Mouse (Mus musculus): ENCODE data around the gene Spen. TPM values are rescaled to one million over a fixed set of nuclear protein-coding genes. Genes with fewer than 3 reads are reported as not detected.

Gene Spen
- polyA plus RNA-seq, 1 experiment, result 9.5 TPM

DNA sequence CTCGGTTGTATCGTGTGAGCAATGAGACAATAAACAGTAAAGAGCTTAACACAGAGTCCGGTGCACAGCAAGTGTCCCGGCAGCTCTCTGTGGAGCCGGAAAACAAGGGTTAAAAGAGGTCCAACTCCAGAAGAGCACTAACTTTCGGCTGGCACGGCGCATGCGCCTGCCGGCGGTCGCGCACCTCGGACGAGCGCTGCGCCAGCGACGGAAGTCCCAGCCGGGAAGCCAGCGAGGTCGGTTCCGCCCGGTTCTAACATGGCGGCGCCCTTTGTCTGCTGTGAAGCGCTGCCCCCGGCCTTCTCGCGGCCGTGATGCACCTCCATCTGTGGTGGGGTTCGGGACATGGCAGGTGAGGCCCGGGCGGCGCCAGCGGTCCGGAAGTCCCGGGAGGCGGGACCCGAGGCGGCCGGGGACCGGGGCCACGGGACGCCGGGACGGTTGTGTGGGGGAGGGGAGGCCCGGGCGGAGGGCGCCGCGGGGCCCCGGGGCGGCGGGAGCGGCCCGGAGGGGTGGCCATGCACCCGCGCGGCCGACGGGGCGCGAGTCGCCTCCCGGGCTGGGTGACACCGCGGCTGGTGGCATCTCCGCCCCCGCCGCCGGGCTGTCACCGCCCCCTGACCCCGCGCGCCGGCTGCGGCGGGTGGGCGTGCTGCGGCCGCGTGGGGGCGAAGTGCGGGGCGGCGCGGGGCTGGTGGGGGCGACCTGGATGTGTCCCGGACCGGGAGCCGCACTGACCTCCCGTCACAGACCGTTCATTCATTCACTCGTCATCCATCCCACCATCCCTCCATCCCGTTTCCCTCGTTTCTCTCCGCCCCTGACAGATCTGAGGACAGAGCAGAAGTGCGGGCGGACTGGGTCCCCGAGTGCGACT, 93.7 kb downstream of the Spen start, which contains the start of gene Zbtb17:
Gene Zbtb17 (plus strand): TSS at position 204 of the 877 bp plus-strand sequence.
- peak within 1 kb of the TSS; percentile 62; the same call in 1 of the 2 replicates for H3K27ac ChIP-seq (replicated peaks; ENCODE audit: low read depth, low read length)
- peak within 1 kb of the TSS; percentile 88 for H3K4me3 ChIP-seq (ENCODE audit: insufficient read depth, low read depth, low read length)

DNA sequence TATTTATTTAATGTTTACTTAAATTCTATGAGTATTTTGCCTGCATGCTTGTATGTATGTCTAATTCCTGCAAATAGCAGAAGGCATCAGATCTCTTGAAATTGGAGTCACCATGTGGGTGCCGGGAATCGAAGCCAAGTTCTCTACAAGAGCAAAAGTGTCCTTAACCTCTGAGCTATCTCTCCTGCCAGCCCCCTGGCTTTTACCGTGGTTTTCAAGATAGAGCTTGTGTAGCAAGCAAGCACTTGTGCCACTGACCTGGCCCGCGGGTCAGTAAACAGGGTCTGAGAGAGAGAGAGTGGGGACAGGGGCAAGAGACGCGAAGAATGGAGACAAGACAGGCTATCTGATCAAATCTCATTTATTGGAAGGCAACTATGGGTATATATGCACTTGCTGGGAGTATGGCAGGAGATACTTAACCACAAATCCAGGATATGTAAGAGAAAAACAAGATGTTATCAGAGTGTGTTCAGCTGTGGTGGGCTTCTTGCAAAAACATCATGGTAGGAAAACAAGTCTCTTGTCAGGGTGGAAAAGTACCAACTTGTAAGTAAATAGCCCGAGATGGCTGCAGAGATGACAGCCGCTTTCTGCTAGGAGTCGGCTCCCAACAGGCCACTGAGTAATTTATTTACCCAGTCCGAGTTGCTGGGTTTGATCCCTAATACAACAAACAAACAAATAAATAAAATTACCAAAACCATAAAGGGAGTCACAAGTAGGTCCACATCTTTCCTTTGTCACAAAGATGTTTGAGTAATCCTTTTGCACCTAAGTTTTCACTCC, 94.6 kb downstream of the Spen start:
- Histone ChIP-seq H3K4me1 (ENCODE audit: control insufficient read depth, insufficient read depth, insufficient read length, low read length) (peaks cover 12% of the 10 kb centered on the region), H3K4me3 (ENCODE audit: insufficient read depth, low read depth, low read length) (peak overlapping the region; percentile 88), H3K27ac (replicated peaks; ENCODE audit: low read depth, low read length) (peak overlapping the region; percentile 62; the same call in 1 of the 2 replicates)

More for the DNA sequence above, 93.7 kb downstream of the Spen start, which contains the start of gene Zbtb17:
- H3K4me1 ChIP-seq (ENCODE audit: control insufficient read depth, insufficient read depth, insufficient read length, low read length), result peaks cover 12% of the 10 kb centered on the region

DNA sequence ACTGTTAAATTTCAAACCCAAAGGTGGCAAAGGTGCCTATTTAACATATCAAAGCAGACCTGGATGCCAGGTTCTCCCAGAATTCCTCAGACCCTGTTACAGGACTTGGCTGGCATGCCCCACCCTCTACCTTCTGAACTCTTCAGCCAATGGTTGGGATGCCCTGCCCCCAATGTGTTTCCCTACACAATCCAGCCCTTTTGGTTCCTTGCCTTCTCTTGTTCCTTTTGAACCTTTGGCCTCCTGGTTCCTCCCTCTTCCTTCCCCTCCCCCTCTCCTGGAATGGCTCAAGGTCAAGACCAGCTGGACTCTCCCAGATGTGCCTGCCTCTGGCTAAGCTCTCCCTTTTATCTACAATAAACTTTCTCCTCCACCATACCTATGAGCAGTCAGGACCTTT, 97.5 kb downstream of the Spen start:
- peaks cover 12% of the 10 kb centered on the region for H3K4me1 ChIP-seq (ENCODE audit: control insufficient read depth, insufficient read depth, insufficient read length, low read length)
- no peak overlapping the region for H3K4me3 ChIP-seq (ENCODE audit: insufficient read depth, low read depth, low read length)
- no peak overlapping the region for H3K27ac ChIP-seq (replicated peaks; ENCODE audit: low read depth, low read length)

DNA sequence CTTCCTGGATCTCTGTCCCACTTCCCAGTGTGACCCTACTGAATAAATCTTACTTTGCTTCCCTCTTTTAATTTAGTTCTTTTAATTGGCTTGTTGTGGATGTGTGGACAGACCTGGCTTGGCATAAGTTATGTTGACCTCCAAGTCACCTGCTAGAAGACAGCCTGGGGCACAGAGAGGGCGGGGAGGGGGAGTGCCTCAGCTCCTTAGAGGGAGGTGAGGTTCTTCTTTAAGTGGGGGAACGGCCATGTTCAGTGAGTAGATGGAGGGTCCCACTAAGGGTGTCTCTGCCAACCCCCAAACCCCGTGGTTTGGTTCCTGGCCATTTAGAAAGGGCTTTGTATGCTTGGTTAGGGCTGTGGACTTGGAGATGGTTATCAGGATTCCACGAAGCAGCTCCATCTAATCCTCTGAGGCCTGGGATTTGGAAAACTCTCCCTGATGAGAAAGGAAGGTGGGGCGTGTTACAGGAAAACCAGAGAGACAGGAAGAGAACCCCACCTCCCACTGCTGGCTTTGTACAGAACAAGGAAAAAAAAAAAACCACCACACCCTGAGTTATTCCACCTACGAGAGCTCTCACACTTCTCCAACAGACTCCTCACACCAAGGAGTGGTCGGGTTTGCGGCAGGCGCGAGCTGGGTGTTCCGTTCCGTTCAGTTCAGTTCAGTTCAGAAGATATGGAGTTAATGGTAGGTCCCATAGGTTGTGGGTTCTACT, 99.2 kb downstream of the Spen start:
- Histone ChIP-seq H3K4me3 (ENCODE audit: insufficient read depth, low read depth, low read length) (no peak overlapping the region), H3K27ac (replicated peaks; ENCODE audit: low read depth, low read length) (peak overlapping the region; percentile 69)

DNA sequence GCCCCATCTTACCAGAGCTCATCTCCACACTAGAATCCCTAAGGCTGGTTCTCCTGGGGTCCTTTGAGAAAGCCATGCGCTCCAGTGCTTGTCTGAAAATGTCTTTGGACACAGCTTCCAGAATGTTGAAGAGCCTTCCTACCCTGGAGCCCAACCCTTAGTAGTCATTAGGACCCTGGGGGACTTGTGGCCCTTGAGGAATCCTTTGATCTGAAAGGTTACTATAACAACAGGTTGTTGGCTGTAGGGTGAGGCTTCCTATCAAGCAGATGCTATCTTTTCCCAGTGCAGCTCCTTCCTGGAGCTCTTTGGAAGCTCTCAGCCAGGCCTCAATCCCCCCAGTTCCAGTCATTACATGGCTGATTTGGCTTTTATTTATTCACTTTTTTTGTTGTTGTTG, 102.4 kb downstream of the Spen start, which contains the start of gene Srarp:
Gene Srarp (minus strand): TSS at position 132 of the 400 bp plus-strand sequence.
- Histone ChIP-seq H3K4me1 (ENCODE audit: control insufficient read depth, insufficient read depth, insufficient read length, low read length) (peaks cover 3% of the 10 kb centered on the region), H3K27ac (replicated peaks; ENCODE audit: low read depth, low read length) (no peak within 1 kb of the TSS), H3K4me3 (ENCODE audit: insufficient read depth, low read depth, low read length) (no peak within 1 kb of the TSS)

More for the DNA sequence above, 99.2 kb downstream of the Spen start:
- peaks cover 8% of the 10 kb centered on the region for H3K4me1 ChIP-seq (ENCODE audit: control insufficient read depth, insufficient read depth, insufficient read length, low read length)

DNA sequence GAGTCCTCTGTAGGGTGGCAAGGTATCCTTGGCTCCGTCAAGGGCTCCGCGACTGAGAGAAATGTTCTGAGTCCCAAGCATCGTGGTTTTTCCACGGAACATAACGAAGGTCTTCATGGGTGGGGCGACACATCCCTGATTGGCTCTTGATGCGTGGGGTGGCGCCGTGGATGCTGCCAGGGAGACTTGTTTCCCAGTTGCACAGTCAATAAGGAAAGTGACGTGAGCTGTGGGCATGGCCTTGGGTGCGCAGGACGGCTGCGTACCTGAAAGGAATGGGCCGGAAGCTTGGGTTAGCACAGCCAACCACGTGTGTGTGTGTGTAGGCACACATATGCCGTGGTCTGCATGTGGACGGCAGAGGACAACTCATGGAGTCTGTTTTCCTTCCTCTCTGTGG, 105.2 kb downstream of the Spen start:
- Histone ChIP-seq H3K27ac (replicated peaks; ENCODE audit: low read depth, low read length) (no peak overlapping the region), H3K4me1 (ENCODE audit: control insufficient read depth, insufficient read depth, insufficient read length, low read length) (no peaks in the 10 kb centered on the region), H3K4me3 (ENCODE audit: insufficient read depth, low read depth, low read length) (no peak overlapping the region)

DNA sequence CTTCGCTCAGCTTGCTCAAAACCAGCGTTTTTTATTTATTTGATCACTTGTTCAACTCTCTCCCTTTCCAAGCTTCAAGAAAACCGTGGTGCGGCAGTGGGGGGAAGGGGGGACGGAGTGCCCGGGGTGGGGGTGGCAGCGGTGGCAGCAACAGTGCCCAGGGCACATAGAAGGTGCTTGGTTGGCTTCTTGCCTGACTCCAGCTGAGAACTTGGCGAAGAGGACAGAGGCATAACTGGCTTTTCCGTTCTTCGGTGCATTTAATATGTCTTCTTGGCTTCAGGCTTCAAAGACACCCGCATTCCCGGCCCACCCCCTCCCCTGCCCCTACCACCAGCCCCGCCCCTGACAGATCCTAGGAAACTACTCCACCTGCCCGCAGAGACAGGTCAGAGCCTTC, 105.7 kb downstream of the Spen start:
- no peaks in the 10 kb centered on the region for H3K4me1 ChIP-seq (ENCODE audit: control insufficient read depth, insufficient read depth, insufficient read length, low read length)
- H3K4me3 ChIP-seq (ENCODE audit: insufficient read depth, low read depth, low read length), result no peak overlapping the region
- H3K27ac ChIP-seq (replicated peaks; ENCODE audit: low read depth, low read length), result no peak overlapping the region

DNA sequence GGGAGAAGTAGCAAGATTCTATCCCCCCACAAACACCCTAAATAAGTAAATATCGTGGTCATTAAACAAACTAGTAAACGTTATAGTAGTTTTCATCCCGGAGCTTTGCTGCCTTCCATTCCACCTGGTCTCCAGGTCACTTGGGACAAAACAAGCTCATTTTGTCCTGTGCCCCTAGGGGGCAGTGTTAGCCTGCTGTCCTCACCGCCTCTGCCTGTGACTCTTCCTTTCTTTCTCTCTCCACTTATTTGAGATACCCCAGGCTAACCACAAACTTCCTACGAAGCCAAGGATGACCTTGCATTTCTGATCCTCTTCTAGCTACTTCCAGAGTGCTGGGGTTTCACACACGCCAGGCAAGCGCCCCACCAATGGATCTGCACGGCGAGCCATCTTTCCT, 107.4 kb downstream of the Spen start:
- Histone ChIP-seq H3K4me1 (ENCODE audit: control insufficient read depth, insufficient read depth, insufficient read length, low read length) (no peaks in the 10 kb centered on the region), H3K27ac (replicated peaks; ENCODE audit: low read depth, low read length) (no peak overlapping the region), H3K4me3 (ENCODE audit: insufficient read depth, low read depth, low read length) (no peak overlapping the region)

DNA sequence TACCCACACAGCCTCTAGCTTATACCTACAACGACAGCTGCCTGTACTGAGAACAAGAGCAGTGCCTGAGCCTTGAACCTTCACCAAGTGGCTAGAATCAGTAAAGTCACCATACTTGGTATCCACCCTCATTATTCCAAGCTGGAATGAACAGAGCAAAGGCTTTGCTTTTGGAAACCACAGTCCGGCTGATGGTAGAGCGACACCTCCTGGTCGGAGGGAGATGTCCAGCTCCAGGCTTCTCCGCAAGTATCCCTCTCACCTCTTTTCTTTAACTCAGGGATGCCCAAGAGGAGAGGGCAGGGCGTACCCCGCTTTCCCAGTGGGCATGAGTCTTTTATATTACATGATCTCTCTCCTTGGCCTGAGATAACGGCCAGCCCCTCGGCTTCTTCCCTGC, 108.5 kb downstream of the Spen start:
- Histone ChIP-seq H3K4me3 (ENCODE audit: insufficient read depth, low read depth, low read length) (no peak overlapping the region), H3K4me1 (ENCODE audit: control insufficient read depth, insufficient read depth, insufficient read length, low read length) (no peaks in the 10 kb centered on the region; the same call in 1 of the 2 replicates), H3K27ac (replicated peaks; ENCODE audit: low read depth, low read length) (no peak overlapping the region)

DNA sequence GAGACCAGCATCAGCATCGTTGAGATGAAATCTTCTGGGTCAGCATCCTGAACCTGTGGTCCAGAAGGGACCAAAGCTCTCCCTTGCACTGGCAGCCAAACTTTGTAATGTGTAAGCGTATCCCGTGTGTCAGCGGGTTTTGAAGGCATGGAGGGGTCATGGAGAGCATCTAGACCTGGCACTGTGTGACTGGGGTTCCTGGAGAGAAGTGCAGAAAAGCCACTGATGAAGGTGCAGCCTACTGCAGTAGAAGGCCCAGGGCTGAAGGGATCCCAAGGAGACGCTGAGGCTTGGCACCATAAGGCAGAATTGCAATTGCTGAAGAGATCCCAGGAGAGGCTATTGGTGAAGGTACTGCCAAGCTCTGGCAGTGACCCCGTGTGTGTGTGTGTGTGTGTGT, 109.0 kb downstream of the Spen start:
- Histone ChIP-seq H3K27ac (replicated peaks; ENCODE audit: low read depth, low read length) (no peak overlapping the region), H3K4me1 (ENCODE audit: control insufficient read depth, insufficient read depth, insufficient read length, low read length) (no peaks in the 10 kb centered on the region; the same call in 1 of the 2 replicates), H3K4me3 (ENCODE audit: insufficient read depth, low read depth, low read length) (no peak overlapping the region)

DNA sequence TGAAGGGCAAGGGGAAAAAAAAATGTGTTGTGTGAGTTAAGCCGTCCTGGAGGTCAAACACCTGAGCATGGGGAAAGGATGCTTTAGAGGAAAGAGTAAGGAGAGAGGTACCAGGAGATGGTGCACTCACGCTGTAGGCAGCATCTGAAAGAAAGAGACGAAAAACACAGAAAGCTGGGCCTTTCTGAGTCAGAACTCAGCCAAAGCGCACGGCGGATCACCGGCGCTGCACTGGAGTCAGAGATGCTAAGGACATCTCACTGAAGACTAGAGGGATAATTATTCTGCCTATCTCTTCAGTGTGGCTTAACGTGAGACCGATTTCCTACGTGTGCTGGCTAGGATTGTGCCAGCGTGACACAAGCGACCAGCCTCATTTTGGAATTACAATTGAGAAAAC, 110.5 kb downstream of the Spen start:
- Histone ChIP-seq H3K27ac (replicated peaks; ENCODE audit: low read depth, low read length) (no peak overlapping the region), H3K4me3 (ENCODE audit: insufficient read depth, low read depth, low read length) (no peak overlapping the region), H3K4me1 (ENCODE audit: control insufficient read depth, insufficient read depth, insufficient read length, low read length) (no peaks in the 10 kb centered on the region; the same call in 1 of the 2 replicates)

DNA sequence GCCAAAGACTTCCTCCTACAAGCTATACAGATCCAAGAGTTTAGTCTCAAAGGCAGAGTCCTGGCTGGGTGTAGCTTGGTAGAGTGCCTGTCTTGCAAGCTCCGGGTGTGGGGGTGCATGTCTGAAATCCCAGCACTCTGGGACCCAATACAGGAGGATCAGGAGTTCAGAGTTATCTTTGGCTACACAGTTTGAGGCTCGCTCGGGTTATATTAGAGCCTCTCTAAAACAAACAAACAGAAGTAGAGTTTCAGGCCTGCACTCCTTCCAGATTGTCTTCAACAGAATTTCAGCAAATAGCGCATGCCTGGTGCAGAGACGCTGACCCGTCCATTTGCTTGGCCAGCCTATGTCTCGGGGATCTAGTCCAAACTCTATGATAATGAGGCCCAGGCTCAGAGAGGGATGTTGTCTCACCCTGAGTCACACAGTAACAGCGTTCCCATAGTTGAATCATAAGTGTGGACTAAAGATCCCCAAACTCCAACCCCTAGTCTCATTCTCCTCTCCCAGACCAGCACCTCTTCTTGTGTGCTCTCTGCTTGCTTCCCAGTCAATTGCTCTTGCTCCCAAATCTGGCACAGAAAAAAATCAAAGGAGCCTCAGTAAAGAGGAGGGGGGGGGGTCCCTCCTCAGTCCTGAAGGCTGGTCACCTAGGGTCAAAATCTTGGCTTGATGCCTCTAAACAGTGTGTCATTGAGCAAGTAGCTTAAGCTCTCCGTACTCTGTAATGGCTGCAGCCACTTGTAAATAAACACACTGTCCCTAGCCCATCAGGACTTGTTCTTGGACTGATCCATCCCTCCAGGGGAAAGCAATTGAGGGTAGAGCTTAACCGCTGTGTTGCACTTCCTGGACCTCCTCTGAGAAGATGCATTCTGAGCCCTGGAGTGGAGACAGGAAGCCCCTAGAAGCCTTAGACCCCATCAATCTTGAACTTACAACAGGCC, 111.3 kb downstream of the Spen start:
- no peak overlapping the region for H3K4me3 ChIP-seq (ENCODE audit: insufficient read depth, low read depth, low read length)
- no peak overlapping the region for H3K27ac ChIP-seq (replicated peaks; ENCODE audit: low read depth, low read length)

DNA sequence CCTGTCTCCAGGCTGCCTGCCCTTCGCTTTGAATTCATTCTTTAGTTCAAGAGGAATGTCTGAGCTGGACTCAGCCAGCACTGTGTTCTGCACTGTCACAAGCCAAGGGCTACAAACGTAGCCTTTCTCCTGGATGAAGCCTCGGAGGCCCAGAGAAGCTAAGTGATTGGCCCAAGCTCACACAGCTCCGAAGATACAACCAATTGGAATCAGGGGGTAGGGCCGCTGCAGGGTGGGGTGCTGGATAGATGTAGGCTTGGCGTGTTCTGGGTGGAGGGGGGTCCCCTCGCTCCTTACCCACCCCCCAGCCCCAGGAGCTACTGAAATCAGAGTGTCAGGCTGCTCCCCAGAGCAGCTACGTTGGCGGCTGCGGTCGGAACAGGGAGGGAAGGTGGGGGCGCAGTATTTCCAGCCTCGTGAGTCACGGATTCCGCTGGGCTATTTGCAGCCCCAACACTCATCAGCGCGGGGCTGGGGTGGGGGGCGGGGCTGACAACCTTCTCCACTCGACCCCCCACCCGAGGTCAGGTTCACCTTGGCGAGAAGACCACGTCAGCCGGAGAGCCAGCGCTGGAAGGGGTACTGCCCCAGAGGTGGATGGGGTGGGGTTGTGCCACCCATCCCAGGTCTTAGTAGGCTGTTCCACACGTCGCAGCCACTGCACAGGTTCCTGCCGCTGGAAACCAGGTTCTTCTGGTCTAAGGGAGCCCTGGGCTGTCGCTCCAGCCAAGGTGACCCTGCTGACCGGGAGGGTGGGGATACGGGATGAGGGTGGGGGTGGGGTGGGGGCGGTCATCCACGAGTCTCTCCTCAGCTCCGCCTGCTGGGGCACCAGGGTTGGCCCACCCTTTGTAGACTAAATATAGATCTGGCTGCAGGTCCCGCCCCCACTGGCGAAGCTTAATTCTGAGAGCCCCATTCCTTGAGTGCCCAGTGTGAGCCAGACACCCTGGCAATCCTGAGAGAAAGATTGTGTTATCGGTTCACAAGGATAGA, 112.6 kb downstream of the Spen start:
- H3K27ac ChIP-seq (replicated peaks; ENCODE audit: low read depth, low read length), result peak overlapping the region; percentile 23; the same call in 1 of the 2 replicates
- H3K4me1 ChIP-seq (ENCODE audit: control insufficient read depth, insufficient read depth, insufficient read length, low read length), result no peaks in the 10 kb centered on the region; the same call in 1 of the 2 replicates
- H3K4me3 ChIP-seq (ENCODE audit: insufficient read depth, low read depth, low read length), result peak overlapping the region; percentile 51

More for the DNA sequence above, 111.3 kb downstream of the Spen start:
- no peaks in the 10 kb centered on the region; the same call in 1 of the 2 replicates for H3K4me1 ChIP-seq (ENCODE audit: control insufficient read depth, insufficient read depth, insufficient read length, low read length)
